Comparison of ENCODE assay signal across 8 mouse cellular contexts in genomic region chr19:47918016-47918415, GRCm38 (mm10). TPM values are rescaled to one million over a fixed set of nuclear protein-coding genes. Genes with fewer than 3 reads are reported as not detected.
DNase-seq lines count a peak whose midpoint lies in the region; ATAC-seq lines count a peak whose summit lies in the region.

No protein-coding gene starts in this region.

- H3K4me1 ChIP-seq in hindbrain, embryonic 11.5 days (replicated peaks; ENCODE audit: control insufficient read depth, insufficient read depth, low read length), result peaks cover 13% of the 10 kb centered on the region

- no peaks in the 10 kb centered on the region for H3K9me3 ChIP-seq in hindbrain, embryonic 11.5 days (ENCODE audit: control insufficient read depth, low read length)

- H3K9ac ChIP-seq in hindbrain, embryonic 11.5 days (ENCODE audit: low read depth, low read length), result peak overlapping the region; percentile 78

- H3K4me3 ChIP-seq in hindbrain, embryonic 11.5 days (ENCODE audit: low read depth, low read length), result peak overlapping the region; percentile 73

- no peak for ATAC-seq in hindbrain, embryonic 11.5 days (ENCODE audit: low FRiP score)

- no peak overlapping the region for H3K27ac ChIP-seq in hindbrain, embryonic 11.5 days (ENCODE audit: low read depth, low read length)

- no peaks in the 10 kb centered on the region for H3K36me3 ChIP-seq in hindbrain, embryonic 11.5 days (ENCODE audit: control insufficient read depth, insufficient read depth, low read length)

- DNase-seq in embryo, embryonic 10.5 days (ENCODE audit: low spot score), result peak; percentile 16
- no peak for DNase-seq in embryo, embryonic 9.5 days (ENCODE audit: extremely low spot score)
- DNase-seq in NIH3T3 (ENCODE audit: low read depth), result peak; percentile 45
- peak; percentile 33 for DNase-seq in hindbrain, embryonic 11.5 days (ENCODE audit: low spot score)
- DNase-seq in lung, postnatal 36 days, result peak; percentile 33
- no peak for DNase-seq in frontal cortex, postnatal 25 days (ENCODE audit: low spot score in 2 of 2)
- no peak for DNase-seq in gastrocnemius, postnatal 4 days (ENCODE audit: low spot score in 2 of 2)
- no peak for DNase-seq in right cerebral cortex, postnatal 14 days

- no peaks in the 10 kb centered on the region for H3K27me3 ChIP-seq in hindbrain, embryonic 11.5 days (ENCODE audit: control insufficient read depth, insufficient read depth, low read length)

- 15% methylated on average over 9 of the region's 9 CpGs for WGBS in hindbrain, embryonic 11.5 days

- peak overlapping the region; percentile 76 for H3K4me2 ChIP-seq in hindbrain, embryonic 11.5 days (replicated peaks; ENCODE audit: low read depth, low read length)

RNA-seq across cellular contexts. Expression of gene Cfap43, which starts 1.1 kb away (rescaled TPM):
- 0.54 and 2.1 TPM in 2 replicates for polyA plus RNA-seq in hindbrain, embryonic 11.5 days (2014; fragmentation: Nextera tagmentation; extraction: Ambion mirVana)
- total RNA-seq in gastrocnemius, postnatal 4 days (2021), result under 1 TPM in 1 of 2 experiments, not detected in 1; 0.32 TPM

RNA-seq across cellular contexts. Expression of gene Itprip, which starts 1.1 kb away (rescaled TPM):
- 10.0 and 12.2 TPM in 2 replicates for polyA plus RNA-seq in hindbrain, embryonic 11.5 days (2014; fragmentation: Nextera tagmentation; extraction: Ambion mirVana)
- 1 to 10 TPM; 2.9 to 4.3 TPM for total RNA-seq in gastrocnemius, postnatal 4 days (2021)

RNA-seq across cellular contexts. Expression of gene Cfap58, which starts 19.5 kb away (rescaled TPM):
- polyA plus RNA-seq in hindbrain, embryonic 11.5 days (2014; fragmentation: Nextera tagmentation; extraction: Ambion mirVana), result 0.36 and 0.37 TPM in 2 replicates
- not detected for total RNA-seq in gastrocnemius, postnatal 4 days (2021)

RNA-seq across cellular contexts. Expression of gene Gsto2, which starts 52.7 kb away (rescaled TPM):
- 0.77 and 1.4 TPM in 2 replicates for polyA plus RNA-seq in hindbrain, embryonic 11.5 days (2014; fragmentation: Nextera tagmentation; extraction: Ambion mirVana)
- 1 to 10 TPM; 1.3 to 1.9 TPM for total RNA-seq in gastrocnemius, postnatal 4 days (2021)

Comparison
In these comparisons a context has a peak if more than half of its experiments do, and no peak if none do; other contexts are left out.
1. DNase-seq: peak in embryo, embryonic 10.5 days (single experiment), NIH3T3 (single experiment), hindbrain, embryonic 11.5 days (single experiment) and lung, postnatal 36 days (single experiment); none in embryo, embryonic 9.5 days (single experiment), frontal cortex, postnatal 25 days (0 of 2), gastrocnemius, postnatal 4 days (0 of 2) and right cerebral cortex, postnatal 14 days (single experiment).